Comparison of ENCODE assay signal across 14 mouse cellular contexts in genomic region chr9:112123421-112123828, GRCm38 (mm10).
DNase-seq lines count a peak whose midpoint lies in the region; ATAC-seq lines count a peak whose summit lies in the region.
"Had no signal": no experiment of that assay in that cellular context is flagged by ENCODE, and none has a peak within 500 bp of the region (broad histone marks: within the 10 kb centered on the region; RNA-seq: fewer than 3 reads in every experiment).

No protein-coding gene starts in this region.

- H3K9ac ChIP-seq in kidney, embryonic 16.5 days (replicated peaks; ENCODE audit: low read length): no peak overlapping the region
- H3K9ac ChIP-seq in forebrain, embryonic 14.5 days (ENCODE audit: low read length): 0 out of 2 replicates have a peak overlapping the region, but pooled peaks have one; percentile 5
- H3K9ac ChIP-seq in hindbrain, embryonic 14.5 days: no peak overlapping the region
- H3K9ac ChIP-seq in neural tube, embryonic 13.5 days: no peak overlapping the region
- H3K9ac ChIP-seq: heart, embryonic 15.5 days; limb, embryonic 15.5 days; stomach, embryonic 15.5 days had no signal

- peaks cover 9% of the 10 kb centered on the region for H3K27me3 ChIP-seq in kidney, embryonic 16.5 days (ENCODE audit: insufficient read depth, low read length)
- H3K27me3 ChIP-seq in forebrain, embryonic 14.5 days (replicated peaks; ENCODE audit: control insufficient read depth, insufficient read depth, low read length): no peaks in the 10 kb centered on the region
- H3K27me3 ChIP-seq in hindbrain, embryonic 14.5 days (ENCODE audit: control insufficient read depth, insufficient read depth, low read length): 0 out of 2 replicates have a peak, but pooled peaks cover 8% of the 10 kb centered on the region
- peaks cover 4% of the 10 kb centered on the region; the same call in 1 of the 2 replicates for H3K27me3 ChIP-seq in neural tube, embryonic 13.5 days
- H3K27me3 ChIP-seq: heart, embryonic 15.5 days; limb, embryonic 15.5 days had no signal

- H3K4me1 ChIP-seq in kidney, embryonic 16.5 days (ENCODE audit: insufficient read depth, low read length): peaks cover 7% of the 10 kb centered on the region
- peaks cover 14% of the 10 kb centered on the region; the same call in 1 of the 2 replicates for H3K4me1 ChIP-seq in forebrain, embryonic 14.5 days (ENCODE audit: control insufficient read depth, insufficient read depth, low read length)
- H3K4me1 ChIP-seq in hindbrain, embryonic 14.5 days (replicated peaks; ENCODE audit: control insufficient read depth, insufficient read depth, low read length): peaks cover 19% of the 10 kb centered on the region
- peaks cover 24% of the 10 kb centered on the region for H3K4me1 ChIP-seq in neural tube, embryonic 13.5 days (replicated peaks)
- H3K4me1 ChIP-seq: stomach, embryonic 15.5 days had no signal

- peak; percentile 50; the same call in 1 of the 2 replicates for ATAC-seq in kidney, embryonic 16.5 days (ENCODE audit: low FRiP score, low TSS enrichment)
- peak; percentile 78 for ATAC-seq in forebrain, embryonic 14.5 days
- ATAC-seq in hindbrain, embryonic 14.5 days (ENCODE audit: low FRiP score): peak; percentile 64; the same call in 1 of the 2 replicates
- ATAC-seq in neural tube, embryonic 13.5 days (ENCODE audit: low read depth): peak; percentile 71; the same call in 1 of the 2 replicates
- ATAC-seq: intestine, postnatal 0 days had no signal

- DNase-seq in kidney, postnatal 25 days: no peak
- DNase-seq in forebrain, embryonic 14.5 days (ENCODE audit: low spot score): peak; percentile 83
- DNase-seq in hindbrain, embryonic 14.5 days (ENCODE audit: low spot score): peak; percentile 55
- DNase-seq in spleen, postnatal 10 days (ENCODE audit: low spot score in 2 of 2): no peak
- no peak for DNase-seq in left cerebral cortex, postnatal 10 days (ENCODE audit: extremely low spot score in 1 of 2, low spot score in 2 of 2)
- DNase-seq: adrenal gland, postnatal 10 days; thymus, postnatal 4 days had no signal

- H3K9me3 ChIP-seq in kidney, embryonic 16.5 days (ENCODE audit: low read length): no peaks in the 10 kb centered on the region
- H3K9me3 ChIP-seq in forebrain, embryonic 14.5 days (replicated peaks; ENCODE audit: control insufficient read depth, low read length): no peaks in the 10 kb centered on the region
- no peaks in the 10 kb centered on the region for H3K9me3 ChIP-seq in hindbrain, embryonic 14.5 days (ENCODE audit: control insufficient read depth, low read length)
- H3K9me3 ChIP-seq in neural tube, embryonic 13.5 days: no peaks in the 10 kb centered on the region
- H3K9me3 ChIP-seq: heart, embryonic 15.5 days; limb, embryonic 15.5 days; stomach, embryonic 15.5 days had no signal

- H3K36me3 ChIP-seq in kidney, embryonic 16.5 days (ENCODE audit: insufficient read depth, low read length): no peaks in the 10 kb centered on the region
- peaks cover 10% of the 10 kb centered on the region; the same call in 1 of the 2 replicates for H3K36me3 ChIP-seq in forebrain, embryonic 14.5 days (ENCODE audit: control insufficient read depth, insufficient read depth, low read length)
- peaks cover 42% of the 10 kb centered on the region for H3K36me3 ChIP-seq in hindbrain, embryonic 14.5 days (replicated peaks; ENCODE audit: control insufficient read depth, insufficient read depth)
- peaks cover 29% of the 10 kb centered on the region for H3K36me3 ChIP-seq in neural tube, embryonic 13.5 days
- H3K36me3 ChIP-seq: heart, embryonic 15.5 days; limb, embryonic 15.5 days; stomach, embryonic 15.5 days had no signal

- 41% methylated on average over 6 of the region's 6 CpGs for WGBS in kidney, embryonic 16.5 days
- 4% methylated on average over 6 of the region's 6 CpGs for WGBS in forebrain, embryonic 14.5 days
- WGBS in hindbrain, embryonic 14.5 days: 19% methylated on average over 6 of the region's 6 CpGs
- 33% methylated on average over 6 of the region's 6 CpGs for WGBS in neural tube, embryonic 13.5 days

- no peak overlapping the region for H3K4me3 ChIP-seq in kidney, embryonic 16.5 days (ENCODE audit: low read length)
- no peak overlapping the region for H3K4me3 ChIP-seq in forebrain, embryonic 14.5 days (ENCODE audit: low read depth, low read length)
- no peak overlapping the region for H3K4me3 ChIP-seq in hindbrain, embryonic 14.5 days (replicated peaks; ENCODE audit: low read length)
- no peak overlapping the region for H3K4me3 ChIP-seq in neural tube, embryonic 13.5 days
- H3K4me3 ChIP-seq: heart, embryonic 15.5 days; limb, embryonic 15.5 days; stomach, embryonic 15.5 days had no signal

- intact Hi-C loops in left cerebral cortex, postnatal 10 days (cut with DNase I): no loop called here

- no peak overlapping the region for H3K4me2 ChIP-seq in kidney, embryonic 16.5 days (replicated peaks; ENCODE audit: low read depth, low read length)
- 0 out of 2 replicates have a peak overlapping the region, but pooled peaks have one; percentile 12 for H3K4me2 ChIP-seq in forebrain, embryonic 14.5 days (ENCODE audit: low read length)
- no peak overlapping the region for H3K4me2 ChIP-seq in hindbrain, embryonic 14.5 days (replicated peaks)
- no peak overlapping the region for H3K4me2 ChIP-seq in neural tube, embryonic 13.5 days
- H3K4me2 ChIP-seq: heart, embryonic 15.5 days; limb, embryonic 15.5 days; stomach, embryonic 15.5 days had no signal

- H3K27ac ChIP-seq in kidney, embryonic 16.5 days (ENCODE audit: low read length): no peak overlapping the region
- H3K27ac ChIP-seq in forebrain, embryonic 14.5 days (ENCODE audit: low read depth, low read length): peak overlapping the region; percentile 17
- peak overlapping the region; percentile 55 for H3K27ac ChIP-seq in hindbrain, embryonic 14.5 days
- H3K27ac ChIP-seq in neural tube, embryonic 13.5 days (replicated peaks): peak overlapping the region; percentile 61; the same call in 1 of the 2 replicates
- H3K27ac ChIP-seq: heart, embryonic 15.5 days; limb, embryonic 15.5 days; macrophage; stomach, embryonic 15.5 days had no signal

Comparison
In these comparisons a context has a peak if more than half of its experiments do, and no peak if none do; other contexts are left out.
1. DNase-seq: peak in forebrain, embryonic 14.5 days (single experiment) and hindbrain, embryonic 14.5 days (single experiment); none in kidney, postnatal 25 days (0 of 2), spleen, postnatal 10 days (0 of 2) and left cerebral cortex, postnatal 10 days (0 of 2).
2. Peak in every context shown above with its lines, with median percentiles within 50 percentile points of each other: ATAC-seq.